Mouse (Mus musculus) ovary, postnatal 10 days (tissue): ENCODE measurements around the gene Popdc3.
"Not testable (repeated sequence)": the region's sequence is repeated elsewhere in the genome, so short reads cannot be mapped to it uniquely, and the experiment has no call there.

ENCODE experiments used
- DNase-seq: peaks from one replicate; pipeline ENCODE4 v3.0.0; 2022; ENCODE audit warnings: low spot score

The Popdc3 gene

GRCm38 (mm10) chr10:45177798-45178197 lies at the start of gene Popdc3:
TSS of gene Popdc3 (plus strand) at chr10:45178098.
- DNase-seq, result not testable (repeated sequence)

- DNase-seq, result no peak
These were observed 48.8 kb upstream of the Popdc3 start for GRCm38 (mm10) chr10:45129105-45129504.

- no peak for DNase-seq
These were observed 47.9 kb upstream of the Popdc3 start for GRCm38 (mm10) chr10:45130004-45130403.

GRCm38 (mm10) chr10:45132371-45132770 lies 45.5 kb upstream of the Popdc3 start:
- no peak for DNase-seq

- DNase-seq, result no peak
These were observed 41.1 kb upstream of the Popdc3 start for GRCm38 (mm10) chr10:45136806-45137205.

GRCm38 (mm10) chr10:45139910-45140309 lies 38.0 kb upstream of the Popdc3 start:
- no peak for DNase-seq

GRCm38 (mm10) chr10:45140474-45141212 lies 37.3 kb upstream of the Popdc3 start:
- DNase-seq, result no peak

GRCm38 (mm10) chr10:45142359-45142758 lies 35.5 kb upstream of the Popdc3 start:
- DNase-seq, result no peak

GRCm38 (mm10) chr10:45144038-45144817 lies 33.7 kb upstream of the Popdc3 start:
- DNase-seq, result no peak

GRCm38 (mm10) chr10:45146821-45147220 lies 31.1 kb upstream of the Popdc3 start:
- no peak for DNase-seq

GRCm38 (mm10) chr10:45151137-45151536 lies 26.8 kb upstream of the Popdc3 start:
- no peak for DNase-seq

GRCm38 (mm10) chr10:45151771-45152692 lies 25.9 kb upstream of the Popdc3 start:
- DNase-seq, result no peak

- no peak for DNase-seq
These were observed 23.3 kb upstream of the Popdc3 start for GRCm38 (mm10) chr10:45154557-45155060.

GRCm38 (mm10) chr10:45165851-45166250 lies 12.0 kb upstream of the Popdc3 start:
- no peak for DNase-seq

GRCm38 (mm10) chr10:45173927-45174326 lies 4.0 kb upstream of the Popdc3 start:
- DNase-seq, result no peak

- DNase-seq, result no peak
These were observed 3.6 kb upstream of the Popdc3 start for GRCm38 (mm10) chr10:45174345-45174744.

- no peak for DNase-seq
These were observed 2.9 kb downstream of the Popdc3 start for GRCm38 (mm10) chr10:45180677-45181326.

- no peak for DNase-seq
These were observed 3.4 kb downstream of the Popdc3 start for GRCm38 (mm10) chr10:45181344-45181743.

GRCm38 (mm10) chr10:45185457-45185856 lies 7.6 kb downstream of the Popdc3 start:
- no peak for DNase-seq

GRCm38 (mm10) chr10:45193330-45194310 lies 15.7 kb downstream of the Popdc3 start:
- no peak for DNase-seq
